Mouse (Mus musculus) embryonic fibroblast, embryonic 13.5 days (primary cell): ENCODE measurements around the gene Ankzf1.

Experiments
- CTCF ChIP-seq: IDR thresholded peaks from 2 replicates; pipeline ENCODE4 v1.5.1; 2011; ENCODE audit warnings: mild to moderate bottlenecking, control low read depth, low read length, moderate library complexity, borderline replicate concordance; ENCODE audit not compliant: insufficient read depth
- POLR2A ChIP-seq: IDR thresholded peaks from 2 replicates; pipeline ENCODE4 v1.6.1; 2011; ENCODE audit warnings: low read depth, mild to moderate bottlenecking, control low read depth, low read length, moderate library complexity

- TF ChIP-seq POLR2A = no peak
- no peak for TF ChIP-seq CTCF
Observed at GRCm38 (mm10) chr1:75213096-75213495, 21.1 kb downstream of the Ankzf1 start.
